Mouse (Mus musculus): ENCODE data around the gene Tmem39a.

Gene Tmem39a

DNA sequence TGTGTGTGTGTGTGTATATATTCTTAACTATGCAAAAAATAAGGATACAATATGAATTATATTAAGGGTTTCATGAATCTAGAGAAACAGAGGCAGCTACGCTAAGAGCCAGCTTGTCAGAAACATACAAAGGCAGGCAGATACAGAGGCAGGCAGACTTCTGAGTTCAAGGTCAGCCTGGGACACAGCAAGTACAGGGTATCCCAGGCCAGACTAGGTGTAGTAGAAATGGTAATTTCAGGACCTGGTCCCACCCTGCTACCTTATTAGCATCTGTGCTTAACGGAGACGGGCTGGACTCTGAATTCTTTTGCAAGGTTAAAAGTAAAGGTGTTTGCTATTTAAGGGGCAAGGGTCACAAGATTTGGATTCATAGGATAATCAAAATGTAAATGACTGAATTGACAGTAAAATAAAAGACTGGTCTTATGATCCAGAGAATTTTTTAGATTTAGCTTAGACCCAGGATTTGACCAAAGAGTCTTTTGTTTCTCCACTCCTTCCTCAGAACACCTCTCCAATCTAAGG is at the start of gene Tmem39a:
Tmem39a (plus strand) TSS at position 478 of the 528 bp plus-strand sequence.
- DNase-seq (ENCODE audit: low read depth, low spot score) = peak; percentile 73

DNA sequence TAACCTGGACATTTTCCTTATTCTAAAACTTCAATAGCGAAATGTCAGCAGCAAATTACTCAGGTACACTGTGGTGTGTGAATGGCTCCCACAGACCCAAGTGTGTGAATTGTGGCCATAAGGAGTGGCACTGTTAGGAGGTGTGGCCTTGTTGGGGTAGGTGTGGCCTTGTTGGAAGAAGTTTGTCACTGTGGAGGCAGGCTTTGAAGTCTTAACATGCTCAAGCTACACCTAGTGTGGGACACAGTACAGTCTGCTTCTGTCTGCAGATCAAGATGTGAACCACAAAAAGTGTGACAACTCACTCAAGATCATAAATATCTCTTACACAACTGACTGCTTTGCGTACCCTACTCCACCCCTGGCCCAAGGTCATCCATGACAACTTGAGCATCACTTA is 47.7 kb upstream of the Tmem39a start:
- peak; percentile 79 for DNase-seq (ENCODE audit: low read depth, low spot score)

DNA sequence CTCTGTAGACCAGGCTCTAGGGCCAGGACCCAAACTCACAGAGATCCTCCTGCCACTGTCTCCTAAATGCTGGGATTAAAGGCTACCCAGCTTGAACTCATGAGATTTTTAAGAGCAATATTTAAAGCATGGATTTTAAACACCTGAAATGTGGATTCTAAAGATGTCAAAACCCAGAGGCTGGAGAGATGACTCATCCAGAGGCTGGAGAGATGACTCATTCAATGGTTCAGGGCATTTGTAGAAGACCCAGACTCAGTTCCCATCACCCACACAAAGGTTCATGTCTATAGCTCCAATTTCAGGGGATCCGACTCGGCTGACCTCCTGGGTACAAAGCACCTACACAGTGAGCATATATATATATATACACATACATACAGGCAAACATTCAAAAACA is 39.4 kb upstream of the Tmem39a start:
- DNase-seq (ENCODE audit: low read depth, low spot score) = no peak

DNA sequence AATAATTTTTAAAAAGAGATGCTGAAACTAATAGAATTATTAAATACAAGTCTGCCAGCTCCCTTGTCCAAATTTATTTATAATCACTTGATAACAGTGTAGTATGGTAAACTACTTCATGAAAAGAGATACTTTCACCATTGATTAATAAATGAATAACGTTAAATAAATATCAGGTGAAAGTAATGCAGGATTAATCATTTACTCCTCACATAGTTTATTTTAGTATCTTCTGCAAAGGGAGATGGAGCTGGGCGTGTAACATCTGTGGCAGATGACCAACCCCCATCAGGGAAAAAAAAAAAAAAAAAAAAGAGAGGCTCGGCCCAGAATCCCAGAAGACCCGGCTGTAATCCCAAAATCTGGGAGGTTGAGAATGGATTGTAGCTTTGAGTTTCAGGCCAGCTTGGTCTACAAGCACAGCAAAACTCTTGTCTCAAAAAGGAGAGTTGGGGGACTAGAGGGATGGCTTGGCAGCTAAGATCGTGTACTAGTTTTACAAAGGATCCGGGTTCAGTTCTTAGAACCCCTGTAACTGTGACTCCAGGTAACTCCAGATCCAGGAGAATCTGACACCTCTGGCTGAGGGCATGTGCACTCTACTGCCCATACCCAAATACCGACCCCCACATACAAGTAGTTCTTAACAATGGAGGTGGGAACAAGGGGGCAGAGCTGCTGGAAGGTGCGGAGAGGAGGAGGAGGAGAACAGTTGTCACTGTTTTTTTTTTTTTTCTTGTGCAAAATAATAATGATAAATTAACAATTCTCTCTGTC is 37.1 kb upstream of the Tmem39a start:
- DNase-seq (ENCODE audit: low read depth, low spot score) = no peak

DNA sequence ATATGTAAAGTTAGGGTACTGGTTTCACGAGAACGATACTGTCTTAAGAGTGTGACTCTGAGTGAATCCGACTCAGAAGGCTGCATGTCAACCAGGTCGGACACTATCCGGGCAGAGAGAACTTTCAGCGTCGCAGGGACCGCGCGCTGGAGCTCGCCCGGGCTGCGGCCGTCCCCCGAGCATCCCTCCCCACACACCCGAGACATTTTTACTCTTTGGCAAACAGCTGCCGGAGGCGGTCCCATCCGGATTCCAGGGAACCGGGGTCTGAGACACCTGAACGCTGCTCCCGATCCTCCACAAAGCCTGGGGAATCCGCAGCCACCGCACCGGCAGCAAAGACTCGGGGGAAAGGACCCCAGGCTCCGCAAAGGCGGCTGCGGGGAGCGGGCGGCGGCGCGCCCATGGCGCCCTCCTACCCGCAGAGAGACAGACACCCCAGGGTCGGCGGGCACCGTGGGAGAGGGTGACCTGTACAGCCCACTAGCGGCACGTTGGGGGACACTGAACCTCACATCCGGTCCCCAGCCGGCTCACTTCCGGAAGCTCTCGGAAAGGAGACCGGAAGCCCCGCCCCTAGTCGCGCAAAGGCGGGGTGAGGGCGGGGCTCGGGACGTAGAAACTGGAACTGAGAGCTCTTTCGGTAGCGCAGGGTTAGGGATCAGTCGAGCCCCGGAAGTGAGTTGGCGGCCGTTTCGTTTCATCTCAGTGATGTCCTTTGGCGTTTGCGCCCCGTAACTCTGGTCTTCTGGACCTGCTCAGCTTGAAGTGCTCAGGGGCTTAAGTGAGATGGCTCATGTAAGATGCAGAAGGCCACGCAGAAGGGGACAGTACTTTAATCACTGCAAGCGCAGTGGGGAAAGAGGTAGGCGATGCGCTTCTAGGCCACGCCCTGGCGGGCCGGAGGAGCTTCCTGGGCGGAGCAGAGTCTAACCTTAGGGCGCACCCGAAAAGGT is 36.1 kb upstream of the Tmem39a start, which contains the start of gene Timmdc1:
Timmdc1 (minus strand) TSS at position 535 of the 956 bp plus-strand sequence.
- peak; percentile 98 for DNase-seq (ENCODE audit: low read depth, low spot score)

DNA sequence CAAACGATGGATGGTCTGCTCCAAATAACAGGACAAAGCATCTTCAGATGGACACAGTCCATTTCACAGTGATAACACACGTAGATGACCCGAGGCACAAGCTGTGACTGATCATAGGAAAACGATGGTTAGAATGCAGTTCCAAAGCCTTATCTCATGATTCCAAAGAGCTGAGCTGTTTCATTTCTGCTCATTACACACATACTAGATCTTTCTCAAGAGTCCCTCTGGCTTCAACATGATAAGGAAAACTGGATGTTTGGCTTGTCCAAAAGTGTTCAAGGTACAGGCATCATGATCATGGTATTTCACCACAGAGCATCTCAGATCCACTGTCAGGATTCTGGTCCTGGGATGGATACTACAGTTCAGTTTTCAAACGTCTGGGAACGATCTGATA is 32.2 kb upstream of the Tmem39a start:
- DNase-seq (ENCODE audit: low read depth, low spot score) = no peak

DNA sequence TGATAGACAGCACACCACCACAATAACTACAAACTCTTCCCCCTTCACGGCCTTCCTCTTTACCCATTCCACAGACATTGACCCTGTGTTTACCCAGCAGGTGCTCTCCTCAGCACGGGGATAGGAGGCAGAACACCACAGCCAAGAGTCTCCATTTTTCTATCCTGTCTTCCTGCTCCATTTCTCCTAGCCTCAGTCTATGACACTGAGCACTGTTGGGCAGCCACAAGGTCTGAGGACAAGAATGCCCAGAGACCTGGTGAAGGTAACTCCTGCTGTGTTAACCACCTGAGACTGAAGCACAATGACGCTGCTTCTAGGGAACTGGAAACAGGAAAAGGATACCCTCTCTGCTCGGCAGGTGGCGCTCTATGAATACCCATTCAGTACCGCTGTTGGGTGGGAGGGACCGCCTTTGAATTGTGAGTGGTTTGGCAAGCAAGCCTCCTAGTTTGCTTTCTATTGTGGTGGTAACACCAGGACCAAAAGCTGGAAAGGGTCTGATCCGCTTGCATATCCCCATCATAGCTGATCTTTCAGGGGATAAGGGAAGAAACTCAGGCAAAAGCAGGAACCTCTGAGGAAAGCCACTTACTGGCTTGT is 21.9 kb upstream of the Tmem39a start:
- DNase-seq (ENCODE audit: low read depth, low spot score) = peak; percentile 92

DNA sequence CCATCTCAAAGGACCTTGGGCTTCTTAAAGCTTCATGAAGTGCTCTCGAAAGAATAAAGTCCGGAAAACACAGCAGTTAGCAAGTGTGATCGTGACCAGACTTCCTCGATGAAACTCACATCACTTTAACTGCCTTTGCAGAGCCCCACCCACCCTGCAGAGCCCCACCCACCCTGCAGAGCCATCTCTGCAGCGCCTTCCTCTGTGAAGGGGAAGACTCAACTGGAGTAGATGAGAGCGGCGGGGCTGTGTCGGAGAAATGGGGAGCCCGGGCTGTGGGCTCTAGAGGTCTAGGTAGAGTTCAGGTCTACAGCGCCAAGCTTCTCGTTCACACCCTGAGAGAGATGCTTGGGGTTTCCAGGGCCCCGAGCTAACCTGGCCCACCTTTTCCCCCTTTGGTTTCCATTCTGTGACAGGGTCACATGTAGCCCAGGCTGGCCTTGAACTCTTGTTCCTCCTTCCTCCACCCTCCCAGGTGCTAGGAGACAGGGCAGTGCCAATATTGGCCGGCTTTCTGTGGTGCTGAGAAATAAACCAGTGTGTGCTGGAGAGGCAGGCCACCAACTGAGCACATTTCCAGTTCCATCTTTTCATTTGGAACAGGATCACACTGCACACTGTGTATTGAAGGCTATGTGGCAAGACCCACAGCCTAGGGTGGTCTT is 19.6 kb upstream of the Tmem39a start:
- DNase-seq (ENCODE audit: low read depth, low spot score) = peak; percentile 78

DNA sequence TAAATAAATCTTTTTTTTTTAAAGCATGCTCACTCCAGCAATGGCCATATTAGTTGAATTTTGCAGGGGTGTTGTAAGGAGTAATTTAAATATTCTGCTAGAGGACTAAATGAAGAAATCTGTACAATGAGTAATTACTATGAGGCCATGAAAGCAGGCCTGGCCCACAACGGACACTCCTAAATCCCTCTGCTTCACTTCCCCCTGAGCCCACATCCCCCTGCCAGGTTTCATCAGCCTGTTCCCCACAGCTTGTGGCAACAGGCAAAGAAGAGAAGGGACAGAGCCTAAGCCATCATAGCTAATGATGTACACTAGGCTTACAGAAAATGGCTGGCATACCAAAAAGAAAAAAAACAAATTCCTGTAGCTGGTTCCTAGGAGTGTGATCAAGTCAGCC is 10.5 kb upstream of the Tmem39a start:
- no peak for DNase-seq (ENCODE audit: low read depth, low spot score)

DNA sequence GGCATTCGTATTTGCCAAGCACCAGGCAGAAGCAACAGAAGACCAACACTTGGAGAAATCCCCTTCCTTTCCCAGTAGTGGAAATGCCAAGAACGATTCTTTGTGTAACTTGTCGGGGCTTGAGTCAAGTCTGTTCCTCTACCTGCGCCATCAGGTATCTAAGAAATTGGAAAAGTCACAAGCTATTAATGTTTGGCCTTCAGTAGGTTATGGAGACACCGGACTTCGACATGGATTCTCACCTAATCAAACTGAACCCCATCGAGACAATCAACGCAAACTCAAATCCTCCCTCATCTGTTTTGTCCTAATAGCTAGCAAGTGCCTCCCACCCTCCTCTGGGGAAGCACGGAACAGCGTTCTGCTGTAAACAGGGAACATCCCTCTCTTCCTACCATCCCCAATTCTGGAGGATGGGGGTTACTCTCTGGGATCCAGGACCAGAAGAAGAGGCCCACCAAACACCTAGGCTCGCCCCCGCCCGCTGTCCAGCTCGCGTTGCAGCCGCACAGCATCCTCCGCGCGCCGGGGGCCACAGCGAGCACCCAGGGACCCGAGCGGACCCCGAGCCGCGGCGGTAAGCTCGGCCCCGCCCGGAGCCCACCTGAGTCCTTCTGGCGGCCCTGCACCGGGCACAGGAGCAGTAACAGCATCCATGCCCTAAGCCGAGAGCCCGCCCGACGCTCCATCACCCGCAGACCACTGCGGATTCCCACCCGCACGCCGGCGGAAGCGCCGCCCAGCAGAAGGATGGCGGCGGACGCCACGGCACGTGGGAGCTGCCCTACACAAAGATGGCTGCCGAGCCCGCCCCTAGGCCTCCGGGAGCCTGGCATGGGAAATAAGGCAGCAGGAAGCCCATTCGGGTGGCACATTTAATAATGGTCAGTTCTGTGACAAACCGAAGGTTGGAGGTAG is 8.8 kb upstream of the Tmem39a start, which contains the start of gene Poglut1:
Poglut1 (minus strand) TSS at position 780 of the 918 bp plus-strand sequence.
- peak; percentile 88 for DNase-seq (ENCODE audit: low read depth, low spot score)

DNA sequence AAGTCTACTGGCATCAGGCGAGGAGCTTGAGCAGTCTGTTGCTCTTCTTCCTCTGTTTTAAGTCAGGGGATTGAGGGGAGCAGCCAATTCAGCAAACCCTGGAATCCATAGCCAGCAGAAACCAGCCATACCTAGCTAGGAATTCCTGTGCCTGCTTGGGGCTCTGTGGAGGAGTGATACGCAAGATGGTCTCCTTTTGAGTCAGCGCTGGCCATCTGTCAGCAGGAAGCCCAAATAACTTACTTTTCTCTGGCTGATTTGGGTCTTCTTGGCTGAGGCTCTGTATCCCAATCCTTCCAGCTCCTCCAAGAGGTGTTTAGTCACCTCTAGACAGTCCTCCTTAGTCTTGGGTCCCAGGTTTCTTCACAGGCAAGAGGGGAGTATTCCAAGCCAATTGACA is 2.5 kb upstream of the Tmem39a start:
- no peak for DNase-seq (ENCODE audit: low read depth, low spot score)

DNA sequence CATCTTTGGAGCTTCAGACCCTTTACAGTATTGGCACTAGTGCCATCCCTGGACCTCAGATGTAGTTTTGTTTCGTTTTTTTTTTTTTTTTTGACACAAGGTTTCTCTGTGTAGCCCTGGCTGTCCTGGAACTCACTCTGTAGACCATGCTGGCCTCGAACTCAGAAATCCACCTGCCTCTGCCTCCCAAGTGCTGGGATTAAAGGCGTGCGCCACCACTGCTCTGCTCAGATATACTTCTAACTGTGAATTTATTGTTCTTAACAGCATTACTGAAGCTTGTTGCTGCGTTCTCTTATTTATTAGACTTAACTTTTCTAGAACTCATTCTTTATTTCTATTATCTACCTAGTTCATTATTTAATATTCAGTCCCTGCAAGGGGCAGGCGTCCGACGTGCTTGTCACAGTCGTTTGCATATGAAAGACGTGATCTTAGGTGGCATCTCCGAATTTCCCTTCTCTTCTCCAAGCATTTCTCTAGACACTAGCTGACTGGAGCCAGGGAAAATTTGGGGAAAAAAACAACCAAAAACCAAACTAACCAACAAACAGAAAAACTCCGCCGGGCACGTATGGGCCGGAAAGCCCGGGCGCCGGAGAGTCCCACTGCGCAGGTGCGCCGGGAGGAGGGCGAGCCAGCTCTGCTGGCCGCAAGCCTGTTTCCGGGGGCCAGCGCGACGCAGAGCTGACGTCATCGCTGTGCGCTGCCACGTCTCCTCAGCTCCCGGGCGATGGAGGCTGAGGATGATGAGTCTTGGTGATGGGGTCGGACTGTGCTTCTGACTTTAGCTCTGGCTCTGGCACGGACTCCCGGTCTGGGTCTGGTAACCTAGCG is 3.9 kb downstream of the Tmem39a start:
- peak; percentile 97 for DNase-seq (ENCODE audit: low read depth, low spot score)

DNA sequence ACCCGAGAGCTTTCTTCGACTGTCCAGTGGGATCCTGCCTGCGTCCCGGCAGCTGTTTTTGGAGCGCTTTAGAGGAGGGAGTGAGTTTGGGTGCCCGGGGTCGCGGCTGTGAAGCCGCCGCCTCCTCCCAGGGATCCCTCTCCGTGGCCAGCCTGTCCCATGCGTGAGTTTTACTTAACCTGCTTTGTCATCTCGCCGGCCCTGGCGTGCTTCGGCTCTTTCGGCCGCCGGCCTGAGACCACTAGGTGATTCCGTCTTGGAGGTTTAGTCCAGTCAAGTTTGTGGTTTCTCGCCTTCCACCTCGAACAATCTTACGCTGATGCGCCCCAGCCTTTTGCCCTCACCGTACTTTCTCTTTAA is 4.5 kb downstream of the Tmem39a start:
- DNase-seq (ENCODE audit: low read depth, low spot score) = no peak

DNA sequence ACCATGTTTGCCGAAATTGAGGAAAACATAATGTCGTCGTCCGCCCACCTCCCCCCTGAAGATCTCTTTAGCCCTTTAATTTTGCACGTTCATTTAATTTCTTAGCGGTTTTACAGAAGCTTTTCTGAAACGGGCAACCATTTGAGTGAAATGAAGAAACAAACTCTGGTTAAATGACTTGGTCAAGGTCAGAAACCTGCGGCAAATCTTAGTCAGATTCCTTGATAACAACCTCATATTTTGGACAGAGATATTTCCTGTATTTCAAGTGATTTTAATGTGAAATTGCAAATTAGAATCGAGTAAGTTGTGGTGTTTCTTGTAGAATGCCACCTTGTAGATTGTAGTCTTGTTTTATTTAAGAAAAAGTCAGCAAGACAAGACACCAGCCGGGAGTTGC is 5.0 kb downstream of the Tmem39a start:
- DNase-seq (ENCODE audit: low read depth, low spot score) = no peak

DNA sequence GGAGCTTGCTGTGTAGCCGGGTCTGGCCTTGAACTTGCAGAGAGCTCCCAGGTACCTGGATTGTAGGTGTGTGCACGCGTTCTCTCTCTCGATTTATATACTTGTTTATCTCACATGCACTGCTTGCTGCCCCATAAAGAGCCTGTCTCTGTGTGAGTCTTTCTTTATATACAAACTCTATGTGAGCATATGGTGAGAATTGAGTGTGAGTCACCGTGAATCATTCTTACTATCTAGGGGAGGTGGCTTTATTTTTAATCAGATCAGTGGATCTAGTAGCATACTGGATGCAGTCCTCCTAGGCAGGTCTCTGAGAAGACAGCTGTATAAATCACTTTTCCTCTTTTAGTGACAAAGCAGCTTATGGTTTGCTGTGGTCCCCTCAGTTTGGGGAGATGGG is 9.7 kb downstream of the Tmem39a start:
- no peak for DNase-seq (ENCODE audit: low read depth, low spot score)

DNA sequence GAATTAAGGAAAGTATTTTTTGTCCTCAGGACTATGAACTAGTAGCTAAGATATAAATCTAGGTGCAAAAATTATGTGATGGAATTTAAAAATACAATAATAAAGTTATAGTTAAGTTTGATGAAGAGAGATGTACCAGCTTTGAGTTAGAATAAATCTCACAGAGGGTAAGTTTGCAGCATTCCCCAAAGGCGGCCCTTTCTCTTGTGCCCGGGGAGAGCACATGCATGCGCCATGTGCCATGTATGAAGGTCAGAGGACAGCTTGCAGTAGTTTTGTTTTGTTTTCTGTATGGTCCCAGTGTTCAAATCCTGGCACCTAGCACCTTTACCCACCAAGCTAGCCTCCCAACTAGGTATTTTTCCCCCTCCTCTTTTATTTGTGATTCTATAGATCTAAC is 13.0 kb downstream of the Tmem39a start:
- DNase-seq (ENCODE audit: low read depth, low spot score) = no peak

DNA sequence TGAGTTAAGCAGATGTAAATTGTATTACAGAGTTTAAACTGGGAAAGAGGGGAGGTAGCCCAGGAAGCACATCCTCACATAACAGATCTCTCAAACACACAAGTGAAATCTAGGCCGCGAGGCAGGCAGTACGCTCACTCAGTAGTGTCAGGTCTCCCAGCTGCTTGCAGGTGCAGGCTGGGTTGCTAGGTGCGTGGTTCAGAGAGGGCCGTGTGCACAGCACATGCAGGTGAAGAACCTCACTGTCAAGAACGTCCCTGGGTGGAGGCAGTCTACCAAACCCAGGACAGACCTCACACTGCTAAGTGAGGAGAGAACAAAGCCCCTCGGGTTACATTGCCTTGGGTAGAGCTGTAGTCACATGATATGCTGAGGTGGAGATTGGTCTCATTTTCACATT is 26.3 kb downstream of the Tmem39a start:
- no peak for DNase-seq (ENCODE audit: low read depth, low spot score)

DNA sequence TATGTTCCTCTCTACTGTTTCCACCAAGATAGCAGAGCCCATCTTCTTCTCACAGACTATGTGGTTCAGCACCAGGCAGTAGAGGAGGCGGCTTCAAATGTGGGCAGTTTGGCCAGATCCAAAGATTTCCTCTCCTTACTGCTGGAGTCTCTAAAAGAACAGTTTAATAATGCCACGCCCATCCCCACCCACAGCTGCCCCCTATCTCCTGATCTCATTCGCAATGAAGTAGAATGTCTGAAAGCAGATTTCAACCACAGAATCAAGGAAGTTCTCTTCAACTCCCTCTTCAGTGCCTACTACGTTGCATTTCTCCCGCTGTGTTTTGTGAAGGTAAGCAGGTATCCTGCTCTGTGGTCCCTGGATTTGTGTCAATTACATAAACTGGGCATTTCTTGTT is 26.7 kb downstream of the Tmem39a start:
- no peak for DNase-seq (ENCODE audit: low read depth, low spot score)

DNA sequence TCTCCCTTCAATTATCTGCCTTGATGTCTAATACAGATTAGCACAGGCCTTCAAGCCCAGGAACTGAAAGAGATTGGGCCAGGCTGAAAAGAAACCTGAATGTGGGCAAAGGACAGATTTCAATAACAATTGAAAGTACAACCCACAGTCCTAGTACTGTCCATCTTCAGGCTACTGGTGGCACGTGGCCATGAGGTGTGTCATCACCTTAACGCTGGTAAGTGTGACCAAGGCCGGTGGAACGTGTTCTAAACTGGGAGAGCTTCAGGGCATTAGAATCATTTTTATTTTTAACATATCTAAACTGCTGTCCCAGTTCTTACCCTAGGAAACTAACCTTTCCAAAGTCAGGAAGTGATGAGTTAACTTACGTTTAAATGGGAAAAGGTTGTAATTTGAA is 28.7 kb downstream of the Tmem39a start:
- DNase-seq (ENCODE audit: low read depth, low spot score) = no peak
